Mouse (Mus musculus) olfactory bulb, adult 2 months (tissue): ENCODE results near the gene 1700056E22Rik. TPM values are rescaled to one million over a fixed set of nuclear protein-coding genes. Genes with fewer than 3 reads are reported as not detected.

Experiments
- H3K27ac ChIP-seq: fragments of 200-500 bp; 2 replicates; pipeline ENCODE4 v1.5.1; 2012; ENCODE audit warnings: low read depth, low read length; ENCODE audit not compliant: insufficient read depth
- H3K4me1 ChIP-seq: fragments of 200-500 bp; 2 replicates; pipeline ENCODE4 v1.6.1; 2012; ENCODE audit warnings: low read length; ENCODE audit not compliant: control insufficient read depth, insufficient read depth
- H3K4me3 ChIP-seq: fragments of 200-500 bp; 2 replicates; pipeline ENCODE4 v1.5.1; 2012; ENCODE audit warnings: mild to moderate bottlenecking, low read depth, low read length, moderate library complexity; ENCODE audit not compliant: insufficient read depth
- CTCF ChIP-seq: fragments of 200-500 bp; IDR thresholded peaks from 2 replicates; pipeline ENCODE4 v1.5.1; 2012; ENCODE audit warnings: low read depth, mild to moderate bottlenecking, low read length, moderate library complexity; ENCODE audit not compliant: insufficient read depth
- POLR2A ChIP-seq: fragments of 200-500 bp; IDR thresholded peaks from 2 replicates; pipeline ENCODE4 v1.6.1; 2012; ENCODE audit warnings: mild to moderate bottlenecking, low read depth, low read length, moderate library complexity; ENCODE audit not compliant: insufficient read depth
- WGBS: fragments of 180-500 bp; shearing (Covaris S2); methylation state at CpG from one replicate; pipeline ENCODE4 v1.1.7; 2018; 5-methylcytosine and 5-hydroxymethylcytosine counted together
- polyA plus RNA-seq: library from polyadenylated mRNA; stranded (reverse); fragments of >200 nt; gene quantifications from 2 replicates; pipeline ENCODE4 v1.2.4, GENCODE M21; 2012; ENCODE audit warnings: low replicate concordance; ENCODE audit not compliant: missing spikeins, insufficient read depth, insufficient read length

1700056E22Rik gene
- polyA plus RNA-seq, 1 experiment, result not detected

DNA sequence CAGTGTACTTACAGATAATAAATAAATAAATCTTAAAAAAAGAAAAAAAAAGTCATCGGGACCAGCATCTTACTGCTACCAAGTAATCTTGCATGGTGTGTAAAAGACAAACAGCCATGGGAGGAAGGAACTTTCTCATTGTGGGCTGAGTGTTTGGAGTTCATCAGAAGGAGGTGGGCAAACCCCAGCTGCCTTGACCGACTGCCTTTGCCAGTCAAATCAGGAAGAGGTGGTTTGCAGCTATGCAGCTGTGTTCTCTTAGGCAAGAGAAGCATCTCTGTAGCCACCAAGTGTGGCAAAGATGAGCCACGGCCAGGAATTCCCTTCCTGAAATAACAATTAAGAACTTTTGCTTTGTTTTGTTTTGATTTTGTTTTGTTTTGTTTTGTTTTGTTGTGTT, 20.0 kb downstream of the 1700056E22Rik start:
- WGBS, result 80% methylated on average over 3 of the region's 3 CpGs
- Histone ChIP-seq H3K4me1 (no peaks in the 10 kb centered on the region), H3K27ac (no peak overlapping the region), H3K4me3 (no peak overlapping the region)
- TF ChIP-seq POLR2A (no peak), CTCF (no peak)

DNA sequence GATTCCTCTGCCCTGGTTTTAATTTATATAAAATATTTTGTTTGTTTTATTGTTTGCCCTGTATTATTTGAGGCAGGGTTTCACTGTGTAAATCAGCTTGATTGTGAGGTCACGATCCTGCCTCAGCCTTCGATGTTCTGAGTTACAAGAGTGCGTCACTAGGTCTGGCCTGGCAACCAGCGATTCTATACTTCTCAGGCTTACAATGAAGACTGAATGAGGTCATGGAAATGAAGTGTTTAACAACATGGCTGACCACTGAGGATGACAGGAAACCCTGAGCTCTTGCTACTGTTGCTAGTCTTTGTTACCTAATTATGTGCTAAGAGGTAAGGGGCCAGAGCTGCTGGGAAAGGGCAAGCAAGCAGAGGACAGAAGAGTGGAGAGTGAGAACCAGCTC, 21.0 kb downstream of the 1700056E22Rik start, which contains the start of gene Dusp10:
Dusp10 (plus strand) TSS at position 197 of the 400 bp plus-strand sequence.
- TF ChIP-seq CTCF, result no peak
- TF ChIP-seq POLR2A, result no peak
- Histone ChIP-seq H3K4me1 (no peaks in the 10 kb centered on the region), H3K27ac (no peak within 1 kb of the TSS), H3K4me3 (no peak within 1 kb of the TSS)
- WGBS, result 90% methylated on average over 4 of the region's 4 CpGs

DNA sequence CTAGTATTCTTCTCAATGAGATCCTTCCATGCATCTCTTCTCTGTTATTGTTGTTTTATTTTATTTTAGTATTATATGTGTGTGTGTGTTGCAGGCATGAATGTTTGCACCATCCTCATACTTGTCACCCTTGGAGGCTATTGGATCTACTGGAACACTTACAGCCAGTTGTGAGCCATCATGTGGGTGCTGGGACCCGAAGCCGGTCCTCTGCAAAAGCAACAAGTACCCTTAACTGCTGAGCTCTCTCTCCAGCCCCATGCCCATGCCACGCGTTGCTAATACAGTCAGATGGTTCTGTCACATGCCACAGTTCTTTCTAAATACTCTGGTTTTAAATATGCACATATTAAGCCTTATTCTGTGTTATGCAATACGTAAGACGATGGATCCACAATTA, 22.8 kb downstream of the 1700056E22Rik start:
- H3K4me1 ChIP-seq, result no peaks in the 10 kb centered on the region
- TF ChIP-seq CTCF (no peak), POLR2A (no peak)
- no peak overlapping the region for H3K27ac ChIP-seq
- H3K4me3 ChIP-seq, result no peak overlapping the region
- 97% methylated on average over 6 of the region's 6 CpGs for WGBS

DNA sequence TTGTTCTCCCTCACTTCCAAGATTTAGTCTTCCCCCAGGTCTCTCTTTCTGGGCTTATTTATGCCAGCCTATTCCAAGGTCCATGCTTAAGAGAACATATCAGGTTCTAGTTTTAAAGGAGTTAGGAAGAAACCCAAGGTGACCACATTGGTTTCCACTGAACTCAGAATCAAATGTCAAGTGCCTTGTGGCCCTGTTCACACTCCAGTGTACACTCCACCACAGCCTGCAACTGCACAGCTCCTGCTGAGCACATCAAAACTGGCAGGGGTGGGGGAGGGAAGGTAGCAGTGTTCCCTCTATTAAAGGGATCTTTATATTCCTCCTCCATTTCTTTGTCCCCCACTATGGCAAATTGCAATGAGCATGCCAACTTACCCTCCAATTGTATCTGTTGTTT, 28.0 kb downstream of the 1700056E22Rik start:
- TF ChIP-seq POLR2A (no peak), CTCF (no peak)
- Histone ChIP-seq H3K4me3 (no peak overlapping the region), H3K27ac (no peak overlapping the region; the same call in 1 of the 2 replicates), H3K4me1 (no peaks in the 10 kb centered on the region)

DNA sequence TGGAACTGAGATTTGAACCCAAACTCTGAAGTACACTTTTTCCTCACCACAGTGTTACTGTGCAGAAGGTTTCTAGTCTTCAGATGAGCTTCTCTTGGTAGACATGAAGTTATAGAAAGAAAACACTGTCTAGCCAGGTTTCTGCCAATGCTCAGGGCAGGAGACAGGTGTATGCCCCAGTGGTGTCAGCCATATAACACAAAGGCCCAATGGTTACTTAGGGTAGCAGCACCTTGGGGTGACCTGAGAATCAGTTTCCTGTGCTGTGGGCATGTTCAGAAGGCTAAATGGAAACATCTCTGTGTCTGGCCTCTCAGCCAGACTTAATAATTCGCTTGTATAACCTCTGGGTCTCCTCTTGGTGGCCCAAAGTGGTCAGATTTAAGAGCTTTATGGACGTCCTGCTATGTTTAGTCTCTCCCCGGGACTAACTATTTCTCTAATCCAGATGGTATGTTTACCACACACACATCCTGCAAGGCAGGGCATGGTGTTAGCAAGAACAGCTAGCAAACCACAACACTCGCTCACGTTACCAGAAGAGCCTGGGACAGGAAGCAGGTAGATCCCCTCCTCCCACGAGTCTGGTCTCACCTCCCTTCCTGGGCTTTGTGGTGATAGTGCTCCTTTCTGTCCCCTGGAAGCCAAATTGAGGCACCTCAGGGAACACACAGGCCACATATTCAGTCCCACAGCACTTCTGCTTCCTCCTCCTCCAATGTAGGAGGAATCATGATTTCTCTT, 28.6 kb downstream of the 1700056E22Rik start:
- 89% methylated on average over 6 of the region's 6 CpGs for WGBS
- Histone ChIP-seq H3K27ac (no peak overlapping the region; the same call in 1 of the 2 replicates), H3K4me3 (no peak overlapping the region), H3K4me1 (no peaks in the 10 kb centered on the region)
- no peak for TF ChIP-seq POLR2A
- TF ChIP-seq CTCF, result no peak

DNA sequence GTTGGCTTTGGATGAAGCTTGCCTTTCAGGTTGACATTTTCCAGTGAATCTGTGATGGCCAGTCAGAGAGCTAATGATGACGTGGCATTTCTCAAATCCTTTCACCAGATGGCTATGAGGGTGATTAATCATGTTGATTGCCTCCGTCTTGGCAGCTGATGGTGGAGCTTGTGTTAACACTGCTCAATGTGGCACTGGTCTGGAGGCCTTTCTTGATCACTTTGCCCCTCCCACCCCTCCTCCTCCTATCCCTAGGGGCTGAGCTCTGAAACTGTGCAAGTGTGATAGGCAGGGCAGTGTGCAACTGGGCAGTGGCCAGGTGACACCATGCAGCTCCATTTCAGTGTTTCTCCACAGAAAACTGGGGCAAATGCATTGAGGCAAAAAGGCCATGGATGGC, 29.8 kb downstream of the 1700056E22Rik start:
- Histone ChIP-seq H3K4me3 (no peak overlapping the region), H3K4me1 (no peaks in the 10 kb centered on the region), H3K27ac (no peak overlapping the region)
- 82% methylated on average over 2 of the region's 2 CpGs for WGBS
- no peak for TF ChIP-seq CTCF
- no peak for TF ChIP-seq POLR2A

DNA sequence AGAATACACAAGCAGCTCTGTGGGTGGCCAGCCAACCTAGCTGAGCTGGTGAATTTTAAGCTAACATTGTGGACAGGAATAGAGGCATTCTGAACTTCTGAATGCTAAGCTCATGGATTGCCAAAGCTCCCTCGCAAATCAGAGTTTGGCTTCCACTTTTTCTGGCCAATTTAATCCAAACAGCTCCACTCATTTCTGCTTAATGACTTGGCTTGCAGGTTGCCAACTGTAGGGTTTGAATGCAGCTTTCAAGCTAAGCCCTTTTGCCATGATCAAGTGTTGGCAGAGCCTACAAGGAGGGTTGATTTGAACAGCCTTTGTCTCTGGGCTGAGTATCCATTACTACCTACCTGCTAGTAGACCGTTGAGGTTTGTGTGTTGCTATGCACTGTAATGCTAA, 31.6 kb downstream of the 1700056E22Rik start:
- H3K4me1 ChIP-seq, result no peaks in the 10 kb centered on the region
- TF ChIP-seq CTCF (no peak), POLR2A (no peak)
- 34% methylated on average over 2 of the region's 2 CpGs for WGBS
- no peak overlapping the region for H3K27ac ChIP-seq
- H3K4me3 ChIP-seq, result no peak overlapping the region

DNA sequence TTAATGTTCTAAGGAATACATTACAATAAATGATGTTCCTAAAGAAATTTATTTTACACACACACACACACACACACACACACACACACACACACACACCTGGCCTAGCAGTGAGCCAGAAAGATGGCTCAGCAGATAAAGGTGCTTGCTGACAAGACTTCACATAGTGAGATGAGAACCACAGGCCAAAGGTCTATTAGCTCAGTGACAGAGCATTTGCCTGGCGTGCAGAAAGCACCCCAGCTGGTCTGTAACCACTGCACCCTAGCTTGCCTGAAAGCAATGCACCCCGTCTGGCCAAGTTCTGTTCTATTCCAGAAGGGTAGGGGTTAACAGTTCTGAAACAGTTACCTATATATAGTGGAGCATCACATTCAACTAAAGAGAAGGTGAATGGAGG, 36.9 kb downstream of the 1700056E22Rik start:
- TF ChIP-seq POLR2A (no peak), CTCF (no peak)
- no peak overlapping the region for H3K4me3 ChIP-seq
- no peaks in the 10 kb centered on the region for H3K4me1 ChIP-seq
- WGBS, result 88% methylated on average over 2 of the region's 2 CpGs
- H3K27ac ChIP-seq, result no peak overlapping the region

DNA sequence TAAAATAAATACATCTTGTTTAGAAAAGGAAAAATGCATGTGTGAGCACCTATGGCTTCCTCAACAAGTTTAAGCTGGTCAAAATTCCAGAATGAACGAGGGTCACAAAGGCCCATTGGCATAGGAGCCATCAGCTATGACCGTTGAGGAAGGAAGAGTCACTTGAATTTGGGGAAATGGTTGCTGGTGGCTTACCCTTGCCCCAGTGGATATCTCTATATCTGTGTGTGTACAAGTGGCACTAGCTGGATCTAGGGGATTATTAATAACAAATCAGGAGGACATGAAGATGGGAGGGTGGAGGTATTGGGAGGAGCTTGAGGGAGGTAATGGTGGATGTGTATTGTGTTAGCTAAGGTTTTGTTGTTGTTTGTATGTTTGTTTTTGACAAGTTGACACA, 42.2 kb downstream of the 1700056E22Rik start:
- H3K4me1 ChIP-seq, result no peaks in the 10 kb centered on the region
- TF ChIP-seq POLR2A (no peak), CTCF (no peak)
- no peak overlapping the region for H3K27ac ChIP-seq
- no peak overlapping the region for H3K4me3 ChIP-seq
- 92% methylated on average over 2 of the region's 2 CpGs for WGBS

DNA sequence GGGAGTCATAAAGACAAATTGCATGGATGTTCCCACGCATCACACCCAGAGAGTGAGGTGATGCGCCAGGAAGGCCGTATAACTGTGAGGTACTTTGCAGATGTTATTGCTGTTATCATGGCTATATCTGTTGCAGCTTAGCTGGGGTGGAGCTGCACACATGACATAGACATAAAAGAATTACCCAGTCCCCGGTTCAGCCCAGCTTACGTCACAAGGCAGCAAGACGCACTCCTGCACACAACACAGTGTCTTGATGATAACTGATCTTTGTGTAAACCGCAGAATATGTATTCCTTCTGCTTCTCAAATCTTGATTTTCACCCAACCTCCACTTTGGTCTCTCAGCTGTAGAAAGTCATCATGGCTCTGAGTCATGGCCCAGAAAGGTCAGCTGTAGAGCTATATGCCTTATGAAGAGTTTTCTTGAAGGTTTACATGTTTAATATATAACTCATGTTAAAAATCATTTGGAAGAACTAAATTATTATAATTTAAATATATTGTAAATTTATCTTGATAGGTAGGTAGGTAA, 46.3 kb downstream of the 1700056E22Rik start:
- no peak for TF ChIP-seq CTCF
- no peak for TF ChIP-seq POLR2A
- no peak overlapping the region for H3K4me3 ChIP-seq
- H3K4me1 ChIP-seq, result no peaks in the 10 kb centered on the region
- H3K27ac ChIP-seq, result no peak overlapping the region
- 97% methylated on average over 7 of the region's 7 CpGs for WGBS

Other genes starting within 250 kb of the 1700056E22Rik start
- gene Dusp10, start 21.0 kb downstream of the 1700056E22Rik start, polyA plus RNA-seq, result not detected in 2 replicates